Mouse (Mus musculus) kidney, embryonic 14.5 days (tissue): Measurements from ENCODE around the gene Vmn2r90. TPM values are rescaled to one million over a fixed set of nuclear protein-coding genes. Genes with fewer than 3 reads are reported as not detected.
"Not testable (repeated sequence)": the region's sequence is repeated elsewhere in the genome, so short reads cannot be mapped to it uniquely, and the experiment has no call there.

Source experiments
- ATAC-seq: fragments of 200-750 bp; cut with Nextera tagmentation; 2 replicates; pipeline ENCODE4 v1.8.0; 2017; ENCODE audit warnings: moderate number of reproducible peaks, mild to moderate bottlenecking, moderate TSS enrichment, moderate library complexity; ENCODE audit not compliant: low FRiP score, low TSS enrichment
- H3K27ac ChIP-seq: fragments of 300-500 bp; sonication (generic); 2 replicates; pipeline ENCODE4 v1.5.1; 2014; ENCODE audit warnings: low read depth, mild to moderate bottlenecking, low read length, moderate library complexity, mixed read lengths
- H3K27me3 ChIP-seq: fragments of 300-500 bp; sonication (generic); 2 replicates; pipeline ENCODE4 v1.6.1; 2014; ENCODE audit warnings: mild to moderate bottlenecking, low read length; ENCODE audit not compliant: control insufficient read depth, insufficient read depth
- H3K36me3 ChIP-seq: fragments of 300-500 bp; sonication (generic); 2 replicates; pipeline ENCODE4 v1.6.1; 2014; ENCODE audit warnings: low read length, mixed read lengths; ENCODE audit not compliant: control insufficient read depth, insufficient read depth
- H3K4me1 ChIP-seq: fragments of 300-500 bp; sonication (generic); 2 replicates; pipeline ENCODE4 v1.6.1; 2014; ENCODE audit warnings: low read length, mixed read lengths; ENCODE audit not compliant: control insufficient read depth, insufficient read depth
- H3K4me2 ChIP-seq: fragments of 300-500 bp; sonication (generic); replicated peaks from 2 replicates; pipeline ENCODE4 v1.6.1; 2014; ENCODE audit warnings: low read depth, mild to moderate bottlenecking, low read length
- H3K4me3 ChIP-seq: fragments of 300-500 bp; sonication (generic); 2 replicates; pipeline ENCODE4 v1.5.1; 2014; ENCODE audit warnings: mild to moderate bottlenecking, low read length
- H3K9ac ChIP-seq: fragments of 300-500 bp; sonication (generic); 2 replicates; pipeline ENCODE4 v1.6.1; 2014; ENCODE audit warnings: low read depth, mild to moderate bottlenecking, low read length, moderate library complexity
- H3K9me3 ChIP-seq: fragments of 300-500 bp; sonication (generic); 2 replicates; pipeline ENCODE4 v1.6.1; 2016; ENCODE audit warnings: low read length; ENCODE audit not compliant: control insufficient read depth
- WGBS: fragments of 180-500 bp; shearing (Covaris S2); extraction: QIAGEN DNeasy Blood & Tissue Kit; methylation state at CpG from one replicate; pipeline ENCODE4 v1.1.7; 2014; 5-methylcytosine and 5-hydroxymethylcytosine counted together
- polyA plus RNA-seq: library from polyadenylated mRNA; unstranded; fragments of >200 nt; fragmentation: Nextera tagmentation; extraction: Ambion mirVana; gene quantifications from 2 replicates; pipeline ENCODE4 v1.2.1, GENCODE M21; 2014

Gene Vmn2r90
- polyA plus RNA-seq, result not detected in 2 replicates

GRCm38 (mm10) chr17:17703447-17703846 is at the start of gene Vmn2r90:
TSS of gene Vmn2r90 (plus strand) at chr17:17703747.
- WGBS, result 79% methylated on average over 1 of the region's 1 CpGs
- H3K4me1 ChIP-seq, result no peaks in the 10 kb centered on the region
- H3K27me3 ChIP-seq, result no peaks in the 10 kb centered on the region
- no peak for ATAC-seq
- no peaks in the 10 kb centered on the region for H3K9me3 ChIP-seq
- H3K27ac ChIP-seq, result no peak within 1 kb of the TSS
- no peak within 1 kb of the TSS for H3K4me2 ChIP-seq
- H3K36me3 ChIP-seq, result no peaks in the 10 kb centered on the region
- H3K9ac ChIP-seq, result no peak within 1 kb of the TSS
- no peak within 1 kb of the TSS for H3K4me3 ChIP-seq

GRCm38 (mm10) chr17:17654997-17655828 is 48.3 kb upstream of the Vmn2r90 start:
- WGBS, result 10% methylated on average over 10 of the region's 10 CpGs
- no peak for ATAC-seq
- Histone ChIP-seq H3K9me3 (no peaks in the 10 kb centered on the region), H3K27me3 (no peaks in the 10 kb centered on the region), H3K27ac (no peak overlapping the region), H3K9ac (no peak overlapping the region), H3K36me3 (no peaks in the 10 kb centered on the region), H3K4me1 (no peaks in the 10 kb centered on the region), H3K4me2 (no peak overlapping the region), H3K4me3 (no peak overlapping the region)

GRCm38 (mm10) chr17:17655829-17656176 is 47.7 kb upstream of the Vmn2r90 start:
- Histone ChIP-seq H3K36me3 (no peaks in the 10 kb centered on the region), H3K4me1 (no peaks in the 10 kb centered on the region), H3K4me2 (no peak overlapping the region), H3K9me3 (no peaks in the 10 kb centered on the region), H3K27ac (no peak overlapping the region), H3K9ac (no peak overlapping the region), H3K27me3 (no peaks in the 10 kb centered on the region), H3K4me3 (no peak overlapping the region)
- 43% methylated on average over 2 of the region's 2 CpGs for WGBS
- ATAC-seq, result no peak

- H3K4me2 ChIP-seq, result no peak overlapping the region
- no peak overlapping the region for H3K27ac ChIP-seq
- H3K4me1 ChIP-seq, result no peaks in the 10 kb centered on the region
- no peaks in the 10 kb centered on the region for H3K36me3 ChIP-seq
- no peak overlapping the region for H3K4me3 ChIP-seq
- no peak overlapping the region for H3K9ac ChIP-seq
- ATAC-seq, result no peak
- H3K27me3 ChIP-seq, result no peaks in the 10 kb centered on the region
- 81% methylated on average over 1 of the region's 1 CpGs for WGBS
- H3K9me3 ChIP-seq, result no peaks in the 10 kb centered on the region
These were observed 24.8 kb upstream of the Vmn2r90 start for GRCm38 (mm10) chr17:17678781-17679180.

GRCm38 (mm10) chr17:17690659-17691058 is 12.9 kb upstream of the Vmn2r90 start:
- Histone ChIP-seq H3K4me1 (no peaks in the 10 kb centered on the region), H3K36me3 (no peaks in the 10 kb centered on the region), H3K4me3 (no peak overlapping the region), H3K27me3 (no peaks in the 10 kb centered on the region), H3K4me2 (no peak overlapping the region), H3K9me3 (no peaks in the 10 kb centered on the region), H3K27ac (no peak overlapping the region), H3K9ac (no peak overlapping the region)
- ATAC-seq, result no peak
- 64% methylated on average over 2 of the region's 2 CpGs for WGBS

- H3K27ac ChIP-seq, H3K27me3 ChIP-seq, H3K9me3 ChIP-seq, ATAC-seq, H3K36me3 ChIP-seq, H3K4me3 ChIP-seq, H3K9ac ChIP-seq, H3K4me2 ChIP-seq, H3K4me1 ChIP-seq: not testable (repeated sequence)
- WGBS, result 84% methylated on average over 4 of the region's 4 CpGs
These were observed 28.8 kb downstream of the Vmn2r90 start for GRCm38 (mm10) chr17:17732396-17732795.

GRCm38 (mm10) chr17:17738635-17739034 is 35.1 kb downstream of the Vmn2r90 start:
- no peaks in the 10 kb centered on the region for H3K4me1 ChIP-seq
- H3K27me3 ChIP-seq, result no peaks in the 10 kb centered on the region
- no peak overlapping the region for H3K4me3 ChIP-seq
- 100% methylated on average over 1 of the region's 1 CpGs for WGBS
- no peaks in the 10 kb centered on the region for H3K36me3 ChIP-seq
- H3K9me3 ChIP-seq, result no peaks in the 10 kb centered on the region
- H3K4me2 ChIP-seq, result no peak overlapping the region
- no peak overlapping the region for H3K27ac ChIP-seq
- H3K9ac ChIP-seq, result no peak overlapping the region
- no peak for ATAC-seq

GRCm38 (mm10) chr17:17739300-17739699 is 35.8 kb downstream of the Vmn2r90 start:
- not testable (repeated sequence) for H3K4me1 ChIP-seq, H3K4me2 ChIP-seq, H3K36me3 ChIP-seq, H3K27ac ChIP-seq, H3K9ac ChIP-seq, H3K9me3 ChIP-seq, H3K27me3 ChIP-seq, H3K4me3 ChIP-seq, ATAC-seq
- 87% methylated on average over 7 of the region's 7 CpGs for WGBS

- not testable (repeated sequence) for H3K9me3 ChIP-seq, H3K4me3 ChIP-seq, H3K4me2 ChIP-seq, H3K9ac ChIP-seq, H3K27me3 ChIP-seq, ATAC-seq, H3K36me3 ChIP-seq, H3K4me1 ChIP-seq, H3K27ac ChIP-seq
- WGBS, result 87% methylated on average over 5 of the region's 5 CpGs
These were observed 36.4 kb downstream of the Vmn2r90 start for GRCm38 (mm10) chr17:17739936-17740335.
